Mouse (Mus musculus) layer of hippocampus, adult 8-10 months (tissue): ENCODE results near the gene Sco1. TPM values are rescaled to one million over a fixed set of nuclear protein-coding genes. Genes with fewer than 3 reads are reported as not detected.

Experiments used
- DNase-seq, 2 experiments: peaks; one replicate each; pipeline ENCODE4 v3.0.0; 2022; ENCODE audit warnings: low spot score in 2 of 2
- microRNA-seq, 2 experiments: library from miRNA; unstranded; fragments of <30 nt; microRNA quantifications; one replicate each; pipeline ENCODE4 v1.2.0; 2022
- total RNA-seq, 4 experiments: library from RNA; stranded (reverse); gene quantifications; 2 replicates each; pipeline ENCODE4 v1.2.4; 2022

Sco1 gene
- total RNA-seq, 4 experiments from 2014 or later: 8.0 to 11.0 (median 9.7) TPM

DNA sequence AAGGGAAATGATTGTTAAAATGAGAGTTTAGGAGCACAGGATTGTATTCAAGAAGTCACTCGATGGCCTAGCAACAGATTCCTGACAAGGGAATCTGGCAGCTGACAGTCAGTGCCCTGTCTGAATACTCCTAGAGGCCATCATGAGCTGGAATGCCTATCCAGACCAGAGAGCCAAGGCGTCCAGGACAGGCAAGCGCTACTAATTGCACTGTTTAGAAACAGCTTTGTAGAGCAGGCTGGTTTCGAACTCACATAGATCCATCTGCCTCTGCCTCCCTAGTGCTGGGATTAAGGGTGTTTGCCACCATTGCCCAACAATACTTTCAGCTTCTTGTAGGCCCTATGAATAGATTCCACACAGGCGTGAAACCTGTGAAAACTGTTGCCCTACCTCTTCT is 61.8 kb downstream of the Sco1 start:
- no peak for DNase-seq

DNA sequence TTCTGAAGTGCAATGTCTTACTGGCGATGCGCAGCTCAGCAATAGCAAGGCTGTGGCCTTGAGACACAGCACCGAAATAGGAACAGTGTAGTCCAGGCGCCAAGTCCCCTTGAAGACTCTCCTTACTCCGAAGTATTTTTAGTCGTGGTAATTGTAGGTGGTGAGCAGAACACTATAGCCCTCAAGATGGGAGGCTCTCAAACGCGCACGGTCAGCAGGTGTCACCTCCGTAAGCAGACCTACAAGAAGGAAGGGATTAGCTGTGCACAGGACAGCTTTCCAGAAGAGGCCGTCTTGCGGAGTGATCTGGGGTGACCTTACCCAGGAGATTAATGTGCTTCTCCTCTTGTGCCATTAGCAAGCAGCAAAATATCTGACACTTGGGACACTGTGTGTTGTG is 62.4 kb downstream of the Sco1 start:
- DNase-seq: no peak

Small RNA genes lying within 50 kb of the gene (microRNA-seq; reads per million reads assigned to microRNA genes)
- 0 reads per million in 2 experiments for gene Mir6923

Other genes with a start within 250 kb of the Sco1 start
- 1 to 10 TPM; 1.8 to 3.4 (median 2.3) TPM for gene Pirt, start 140.7 kb upstream of the Sco1 start, total RNA-seq
- gene Tmem238l, start 96.0 kb upstream of the Sco1 start, total RNA-seq: not detected
- gene Tmem220, start 27.5 kb upstream of the Sco1 start, total RNA-seq: 1 to 10 TPM in 2 of 4 experiments, under 1 TPM in 2; 0.45 to 1.4 (median 0.96) TPM
- gene Adprm, start 76 bp upstream of the Sco1 start, total RNA-seq: 10 to 100 TPM; 24.0 to 31.6 (median 29.5) TPM
- 1 to 10 TPM in 1 of 4 experiments, under 1 TPM in 3; 0.50 to 1.1 (median 0.81) TPM for gene Myh3, start 25.6 kb downstream of the Sco1 start, total RNA-seq
- under 1 TPM; 0.19 to 0.61 (median 0.29) TPM for gene Myh2, start 118.4 kb downstream of the Sco1 start, total RNA-seq
- gene Myh1, start 147.4 kb downstream of the Sco1 start, total RNA-seq: under 1 TPM; 0.08 to 0.37 (median 0.16) TPM
- 1 to 10 TPM in 1 of 4 experiments, under 1 TPM in 3; 0.08 to 3.0 (median 0.15) TPM for gene Myh4, start 185.4 kb downstream of the Sco1 start, total RNA-seq
- 1 to 10 TPM; 1.0 to 1.6 (median 1.4) TPM for gene Myh8, start 224.5 kb downstream of the Sco1 start, total RNA-seq